Mouse (Mus musculus) adrenal gland (tissue): ENCODE data around the gene Gmppb.

Experiments
- intact Hi-C: fragments of 180-260 bp; cut with DNase I; formaldehyde crosslinking; loops from one replicate; pipeline ENCODE4 v1.15.1; 2025

The Gmppb gene

GRCm38 (mm10) chr9:108049561-108050251 lies 664 bp downstream of the Gmppb start:
- intact Hi-C loops = loop anchor here (5.0 kb wide), 3 partner anchors 47 to 142 kb away; partner anchors contain the start of genes Ip6k1 and Mst1r

DNA sequence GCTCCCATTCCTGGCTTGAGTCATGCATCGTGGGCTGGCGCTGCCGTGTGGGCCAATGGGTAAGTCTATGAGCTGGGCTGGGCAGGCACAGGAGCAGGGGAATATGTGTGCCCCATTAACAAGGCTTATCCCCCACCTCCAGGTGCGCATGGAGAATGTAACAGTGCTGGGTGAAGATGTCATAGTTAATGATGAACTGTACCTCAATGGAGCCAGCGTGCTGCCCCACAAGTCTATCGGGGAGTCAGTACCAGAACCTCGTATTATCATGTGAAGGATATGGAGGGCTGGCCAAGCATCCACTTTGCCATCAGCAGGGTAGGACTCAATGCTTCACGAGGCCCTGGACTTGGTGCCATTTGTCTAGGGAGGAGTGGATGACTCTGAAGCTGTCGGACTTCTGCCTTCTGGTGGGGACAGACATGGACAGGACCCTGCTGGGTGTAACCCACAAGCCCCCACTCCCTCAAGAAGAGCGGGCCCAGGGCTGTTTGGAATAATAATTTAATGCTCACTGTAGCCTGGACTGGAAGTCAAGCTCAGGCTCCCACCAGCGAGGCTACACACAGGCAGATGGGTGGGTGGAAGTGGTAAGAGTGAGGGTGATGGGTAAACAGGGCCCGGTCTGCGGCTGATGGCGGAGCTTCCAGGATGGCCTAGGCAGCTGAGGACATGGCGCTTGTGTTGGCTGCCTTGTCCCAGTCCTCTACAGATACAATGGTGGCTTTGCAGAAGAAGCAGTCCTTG lies 2.3 kb downstream of the Gmppb start:
- intact Hi-C loops = loop anchor here (5.0 kb wide), 2 partner anchors 89 to 144 kb away; partner anchors contain the start of gene Mst1r

DNA sequence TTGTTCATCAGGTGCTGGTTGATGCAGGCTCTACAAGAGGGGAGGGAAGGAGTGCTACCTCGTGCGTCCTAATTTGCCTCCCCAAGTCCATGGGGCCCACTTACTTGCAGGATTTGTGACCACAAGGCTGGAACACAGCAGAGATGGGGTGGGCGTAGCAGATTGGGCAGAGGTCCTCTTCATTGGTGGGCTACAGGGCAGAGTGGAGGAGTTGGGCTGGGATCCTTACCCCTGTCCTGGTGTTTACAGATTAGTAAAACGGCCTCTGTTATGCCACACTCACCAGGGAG lies 2.8 kb downstream of the Gmppb start:
- intact Hi-C loops = loop anchor here (5.0 kb wide), 2 partner anchors 90 to 145 kb away; partner anchors contain the start of gene Mst1r

DNA sequence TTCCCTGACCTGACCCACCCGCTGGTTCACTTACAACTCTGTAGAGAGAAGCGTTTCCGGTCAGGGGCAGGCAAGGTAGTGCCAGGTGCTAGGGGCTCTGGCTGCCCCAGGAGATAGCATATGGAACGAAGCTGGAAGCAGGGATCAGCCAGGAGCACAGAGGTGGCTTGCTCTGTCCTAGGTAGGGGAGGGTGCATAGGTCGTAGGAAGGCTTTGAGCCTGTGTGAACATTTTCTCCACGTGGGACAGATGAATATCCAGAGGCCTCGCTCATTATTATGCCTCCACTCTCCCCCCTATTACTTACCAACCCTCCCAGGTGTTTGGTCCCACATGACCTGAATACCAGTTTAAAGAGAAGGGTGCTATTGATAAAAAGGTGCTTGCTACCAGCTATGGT lies 3.4 kb downstream of the Gmppb start:
- intact Hi-C loops = loop anchor here (5.0 kb wide), 2 partner anchors 90 to 145 kb away; partner anchors contain the start of gene Mst1r

DNA sequence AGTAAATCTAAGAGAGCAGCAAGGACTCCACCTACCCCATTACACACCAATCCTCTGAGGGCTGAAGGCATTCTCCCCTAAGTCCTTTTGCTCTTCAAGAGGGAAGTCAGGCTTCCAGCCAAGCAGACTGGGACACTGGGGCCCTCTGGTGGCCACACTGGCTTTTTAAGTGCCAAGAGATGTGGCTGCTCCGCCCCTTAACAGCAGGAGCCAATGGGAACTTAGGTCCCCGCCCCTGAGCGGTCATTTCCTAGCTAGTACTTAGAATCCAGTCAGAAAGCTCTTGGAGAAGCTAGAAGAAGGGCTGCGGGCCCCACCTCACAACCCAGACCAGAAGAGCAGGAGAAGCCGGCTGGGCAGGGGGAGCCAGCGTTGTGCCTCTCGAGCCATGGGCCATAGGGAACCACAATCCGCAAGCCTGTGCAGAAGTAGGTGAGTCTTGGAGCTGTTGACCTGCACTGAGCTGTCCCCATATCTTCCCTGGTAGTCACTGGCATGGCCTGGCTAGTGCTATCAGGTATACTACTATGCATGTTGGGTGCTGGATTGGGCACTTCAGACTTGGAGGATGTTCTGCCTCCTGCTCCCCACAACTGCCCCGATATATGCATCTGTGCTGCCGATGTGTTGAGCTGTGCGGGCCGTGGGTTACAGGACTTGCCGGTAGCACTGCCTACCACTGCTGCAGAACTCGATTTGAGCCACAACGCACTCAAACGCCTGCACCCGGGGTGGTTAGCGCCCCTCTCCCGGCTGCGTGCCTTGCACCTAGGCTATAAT lies 4.0 kb downstream of the Gmppb start, which contains the start of gene Amigo3:
Gene Amigo3, plus strand, starts transcription at position 275 of the 780 bp plus-strand sequence.
- intact Hi-C loops = loop anchor here (5.0 kb wide), 2 partner anchors 91 to 146 kb away; partner anchors contain the start of gene Mst1r

DNA sequence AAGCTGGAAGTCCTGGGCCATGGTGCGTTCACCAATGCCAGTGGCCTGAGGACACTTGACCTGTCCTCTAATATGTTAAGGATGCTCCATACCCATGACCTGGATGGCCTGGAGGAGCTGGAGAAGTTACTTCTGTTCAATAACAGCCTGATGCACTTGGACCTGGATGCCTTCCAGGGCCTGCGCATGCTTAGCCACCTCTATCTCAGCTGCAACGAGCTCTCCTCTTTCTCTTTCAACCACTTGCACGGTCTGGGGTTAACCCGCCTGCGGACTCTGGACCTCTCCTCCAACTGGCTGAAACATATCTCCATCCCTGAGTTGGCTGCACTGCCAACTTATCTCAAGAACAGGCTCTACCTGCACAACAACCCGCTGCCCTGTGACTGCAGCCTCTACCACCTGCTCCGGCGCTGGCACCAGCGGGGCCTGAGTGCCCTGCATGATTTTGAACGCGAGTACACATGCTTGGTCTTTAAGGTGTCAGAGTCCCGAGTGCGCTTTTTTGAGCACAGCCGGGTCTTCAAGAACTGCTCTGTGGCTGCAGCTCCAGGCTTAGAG lies 4.7 kb downstream of the Gmppb start:
- intact Hi-C loops = loop anchor here (5.0 kb wide), 2 partner anchors 91 to 146 kb away; partner anchors contain the start of gene Mst1r

GRCm38 (mm10) chr9:108054331-108055040 lies 5.4 kb downstream of the Gmppb start:
- intact Hi-C loops = loop anchor here (5.0 kb wide), 2 partner anchors 92 to 147 kb away; partner anchors contain the start of gene Mst1r

DNA sequence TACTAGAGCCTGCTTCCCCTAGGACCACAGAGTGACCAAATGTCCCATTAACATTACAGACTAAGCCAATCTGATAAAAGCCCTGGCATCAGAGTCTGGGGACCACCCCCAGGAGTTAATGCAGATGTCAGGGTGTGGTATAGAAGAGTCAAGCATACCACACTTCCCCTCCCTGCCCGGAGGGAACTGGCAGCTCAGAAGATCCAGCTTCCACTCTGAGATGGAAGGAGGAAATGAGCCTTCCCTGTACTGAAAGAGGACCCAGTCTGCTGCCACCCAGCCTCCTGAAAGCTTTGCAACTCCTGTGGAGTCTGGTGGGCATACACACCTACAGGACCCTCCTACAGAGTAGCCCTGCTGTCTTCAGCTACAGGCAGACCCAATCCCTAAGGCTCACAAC lies 6.0 kb downstream of the Gmppb start:
- intact Hi-C loops = no loop called here

GRCm38 (mm10) chr9:108055661-108056237 lies 6.7 kb downstream of the Gmppb start:
- intact Hi-C loops = no loop called here

GRCm38 (mm10) chr9:108056361-108057261 lies 7.6 kb downstream of the Gmppb start:
- intact Hi-C loops = no loop called here

DNA sequence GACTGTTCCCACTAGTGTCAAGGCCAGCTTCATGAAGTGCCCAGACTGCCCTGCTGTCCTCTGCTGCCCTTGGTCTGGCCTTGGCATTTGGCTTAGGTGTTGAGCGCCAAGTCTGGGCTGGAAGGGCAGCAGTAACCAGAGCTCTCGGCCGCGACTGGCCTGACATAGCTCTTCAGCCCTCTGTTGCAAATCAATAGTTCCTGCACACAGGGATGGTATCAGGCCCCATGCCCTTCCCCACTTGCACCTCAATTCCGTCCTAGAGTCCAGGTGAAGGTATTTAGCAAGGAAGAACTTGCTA lies 8.2 kb downstream of the Gmppb start:
- intact Hi-C loops = no loop called here

DNA sequence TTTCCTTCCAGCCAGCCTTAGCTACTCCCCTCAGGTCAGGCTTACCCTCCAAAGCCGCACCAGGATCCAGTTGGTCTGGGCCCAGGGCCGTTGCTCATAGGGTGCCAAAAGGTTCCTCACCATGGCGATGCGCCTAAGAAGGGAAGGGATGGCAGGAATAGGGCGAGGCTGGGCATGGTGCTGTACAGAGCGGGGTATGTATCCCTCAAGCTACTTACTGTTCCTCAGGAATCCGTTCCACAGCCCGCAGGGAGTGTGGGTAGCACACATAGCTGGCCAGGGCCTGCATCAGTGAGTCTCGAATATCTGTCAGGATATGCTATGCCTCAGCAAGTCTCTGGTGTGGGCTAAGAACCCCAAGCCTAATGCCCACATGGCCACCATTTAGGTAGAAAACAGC lies 9.2 kb downstream of the Gmppb start:
- intact Hi-C loops = no loop called here

GRCm38 (mm10) chr9:108062142-108062541 lies 13.1 kb downstream of the Gmppb start:
- intact Hi-C loops = no loop called here

DNA sequence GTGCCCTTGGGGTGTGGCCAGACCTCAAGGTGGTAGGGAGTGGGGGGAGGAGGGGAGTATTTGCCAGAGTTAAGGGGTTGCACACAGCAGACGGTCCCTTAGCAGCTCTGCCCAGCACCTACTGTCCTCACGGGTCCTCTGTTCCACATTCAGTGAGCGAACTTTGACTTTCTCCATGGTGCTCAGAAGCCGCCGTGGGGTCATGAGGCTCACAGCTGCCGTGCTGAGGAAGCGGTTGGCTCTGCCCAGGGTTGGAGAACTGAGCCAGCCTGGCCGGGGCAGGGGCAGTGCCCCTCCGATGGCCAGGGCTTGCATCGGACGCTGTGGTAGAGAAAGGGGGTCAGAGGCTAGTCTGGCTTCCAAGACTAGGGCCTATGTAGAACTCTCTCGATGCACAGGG lies 14.3 kb downstream of the Gmppb start:
- intact Hi-C loops = no loop called here

- intact Hi-C loops = loop anchor here (2.0 kb wide), 1 partner anchor 103 kb away; no protein-coding TSS in a partner anchor
Measured at GRCm38 (mm10) chr9:108065491-108066011, 16.5 kb downstream of the Gmppb start.

DNA sequence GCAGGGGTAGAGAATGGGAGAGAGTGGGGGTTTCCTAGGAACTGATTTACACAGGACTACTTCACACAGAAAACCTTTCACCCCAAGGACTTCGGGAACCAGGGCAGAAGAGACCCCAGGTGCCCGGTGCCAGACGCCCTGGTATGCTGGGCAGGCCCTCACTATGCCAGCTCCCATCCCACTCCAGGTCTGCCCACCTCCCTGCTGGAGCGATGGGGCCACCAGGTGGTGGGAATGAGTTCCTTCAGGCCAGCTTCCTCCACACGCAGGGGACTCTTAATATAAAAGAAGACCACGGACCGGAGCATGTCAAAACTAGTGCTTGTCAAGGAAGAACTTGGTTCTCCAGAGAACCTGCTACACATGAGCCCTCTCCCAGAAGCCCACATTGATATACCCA lies 18.2 kb downstream of the Gmppb start:
- intact Hi-C loops = loop anchor here (2.0 kb wide), 1 partner anchor 104 kb away; no protein-coding TSS in a partner anchor

DNA sequence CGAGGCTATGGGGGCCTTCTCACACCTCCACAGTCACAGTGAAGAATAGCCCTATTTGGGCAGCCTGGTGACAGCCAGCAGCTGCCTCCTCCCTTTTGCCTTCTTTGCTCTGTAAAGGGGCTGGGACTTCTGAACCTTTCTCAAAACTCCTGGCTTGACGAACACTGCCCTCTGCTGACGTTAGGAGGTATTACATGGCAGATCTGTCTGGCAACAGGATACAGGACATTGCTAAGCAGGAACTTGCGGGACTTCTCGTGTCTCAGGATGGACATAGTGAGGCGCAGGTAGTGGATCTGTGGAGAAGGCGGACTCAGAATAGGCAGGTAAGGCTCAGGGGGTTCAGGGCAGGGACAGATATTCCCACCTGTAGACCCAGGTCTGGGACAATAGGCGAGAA lies 18.9 kb downstream of the Gmppb start:
- intact Hi-C loops = loop anchor here (1.0 to 2.0 kb wide), 2 partner anchors 105 to 164 kb away; no protein-coding TSS in a partner anchor

- intact Hi-C loops = no loop called here
Measured at GRCm38 (mm10) chr9:108069007-108069406, 20.0 kb downstream of the Gmppb start.

- intact Hi-C loops = no loop called here
Measured at GRCm38 (mm10) chr9:108069529-108069928, 20.5 kb downstream of the Gmppb start.
